Mouse (Mus musculus): Measurements from ENCODE around the gene Zfp60. TPM values are rescaled to one million over a fixed set of nuclear protein-coding genes. Genes with fewer than 3 reads are reported as not detected.
A peak's percentile ranks its signal among the peaks of the same experiment; 100 is the strongest.

Gene Zfp60
- total RNA-seq (2021), result 1 to 10 TPM; 8.2 to 8.9 TPM

GRCm38 (mm10) chr7:27731281-27731883 lies at the start of gene Zfp60:
TSS of gene Zfp60 (plus strand) at chr7:27731389.
- intact Hi-C loops (cut with DNase I), result loop anchor here (5.0 kb wide), 1 partner anchor 76 kb away; the partner anchor contains the start of gene Zfp626
- DNase-seq (ENCODE audit: low spot score), result peak; percentile 63

DNA sequence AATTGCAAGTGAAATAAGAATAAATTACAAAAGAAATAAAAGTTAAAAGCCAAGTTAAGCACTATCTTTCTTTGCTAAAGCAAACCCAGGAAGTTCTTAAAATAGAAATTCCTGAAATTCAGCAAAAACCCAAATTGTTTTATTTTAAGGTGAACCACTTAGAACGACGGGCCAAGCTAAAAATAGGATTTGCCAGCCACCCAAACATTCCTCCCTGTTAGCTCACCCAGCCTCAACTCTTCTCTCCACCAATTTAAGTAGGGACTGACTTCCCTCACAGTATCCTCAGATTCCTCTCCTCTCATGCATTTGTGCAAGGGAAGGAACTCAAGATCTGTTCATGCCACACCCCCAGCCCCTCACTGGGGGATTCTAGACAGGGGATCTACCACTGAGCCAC lies 48.0 kb upstream of the Zfp60 start:
- intact Hi-C loops (cut with DNase I), result no loop called here
- DNase-seq (ENCODE audit: low spot score), result no peak

DNA sequence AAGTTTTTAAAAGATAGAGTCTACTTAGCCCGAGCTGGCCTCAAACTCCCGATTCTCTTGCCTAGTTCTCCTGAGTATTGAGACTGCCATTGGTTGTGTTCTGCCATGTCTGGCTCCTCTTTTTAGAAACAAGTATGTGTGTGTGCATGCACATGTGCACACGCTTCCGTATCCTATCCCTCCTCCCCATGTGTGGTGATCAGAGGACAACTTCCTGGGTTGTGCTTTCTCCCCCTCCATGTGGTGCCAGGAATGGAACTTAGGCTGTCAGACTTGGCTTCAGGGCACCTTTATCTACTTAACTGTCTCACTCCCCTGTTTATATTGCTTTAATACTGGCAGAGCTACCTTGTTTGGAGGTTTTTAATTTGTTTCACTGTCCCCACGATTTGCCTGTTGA lies 46.0 kb upstream of the Zfp60 start:
- DNase-seq (ENCODE audit: low spot score), result no peak
- intact Hi-C loops (cut with DNase I), result loop anchor here (1.0 to 5.0 kb wide), 3 partner anchors 34 to 348 kb away; partner anchors contain the start of gene Ltbp4

DNA sequence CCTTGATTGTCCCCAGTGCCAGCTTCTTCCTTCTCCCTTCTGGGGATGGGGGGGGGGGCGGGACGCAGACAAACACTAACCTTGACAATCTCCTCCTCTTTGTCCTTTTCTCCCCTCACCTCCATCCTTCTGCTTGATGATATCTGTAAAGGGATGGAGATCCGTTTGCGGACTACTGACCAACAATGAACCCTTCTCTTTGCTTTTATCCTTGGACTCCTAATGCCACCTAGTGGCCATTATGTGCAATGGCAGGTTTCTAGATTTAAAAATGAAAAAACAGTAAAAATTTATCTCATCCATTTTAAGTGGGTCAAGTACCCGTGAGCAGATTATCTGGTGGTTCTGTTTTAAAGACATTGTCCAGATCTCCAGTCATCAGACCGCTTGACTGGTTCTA lies 45.5 kb upstream of the Zfp60 start:
- intact Hi-C loops (cut with DNase I), result loop anchor here (1.0 to 5.0 kb wide), 3 partner anchors 34 to 348 kb away; partner anchors contain the start of gene Ltbp4
- no peak for DNase-seq (ENCODE audit: low spot score)

DNA sequence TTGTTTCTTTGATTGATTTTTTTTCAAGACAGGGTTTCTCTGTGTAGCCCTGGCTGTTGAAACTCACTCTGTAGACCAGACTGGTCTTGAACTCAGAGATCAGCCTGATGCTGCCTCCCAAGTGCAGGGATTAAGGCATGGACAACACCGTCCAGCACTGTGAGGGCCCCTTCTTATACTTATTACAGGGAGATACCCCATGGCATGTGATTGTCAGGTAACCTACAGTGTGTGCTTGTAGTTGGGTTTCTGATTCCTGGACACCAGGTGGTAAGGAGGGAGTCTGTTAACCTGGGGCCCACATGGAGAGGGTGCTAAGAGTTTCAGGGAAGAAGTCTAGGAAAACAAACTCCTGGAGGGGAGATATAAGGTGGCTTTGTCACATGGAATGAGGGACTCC lies 44.1 kb upstream of the Zfp60 start:
- DNase-seq (ENCODE audit: low spot score), result no peak
- intact Hi-C loops (cut with DNase I), result loop anchor here (5.0 kb wide), 2 partner anchors 110 to 350 kb away; partner anchors contain the start of gene Ltbp4

DNA sequence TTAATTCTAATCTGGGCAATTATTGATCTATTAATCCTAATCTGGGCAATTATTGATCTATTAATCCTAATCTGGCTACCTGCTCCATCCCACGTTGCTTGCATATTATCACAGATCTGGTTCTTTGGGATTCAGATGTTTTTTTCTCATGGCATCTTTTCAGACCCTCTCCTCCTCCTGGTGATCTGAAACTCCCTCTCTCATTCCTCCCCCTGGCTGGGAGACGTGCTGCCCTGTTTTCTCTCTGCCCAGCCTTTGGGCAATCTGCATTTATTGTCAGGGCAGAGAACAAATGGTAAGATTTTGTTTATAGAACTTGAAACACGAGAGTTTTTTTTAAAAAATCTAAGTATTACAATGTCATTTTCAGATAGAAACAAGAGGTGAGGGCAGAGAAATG lies 43.4 kb upstream of the Zfp60 start:
- intact Hi-C loops (cut with DNase I), result loop anchor here (2.0 to 5.0 kb wide), 3 partner anchors 13 to 351 kb away; partner anchors contain the start of genes Ltbp4 and Map3k10
- DNase-seq (ENCODE audit: low spot score), result no peak

DNA sequence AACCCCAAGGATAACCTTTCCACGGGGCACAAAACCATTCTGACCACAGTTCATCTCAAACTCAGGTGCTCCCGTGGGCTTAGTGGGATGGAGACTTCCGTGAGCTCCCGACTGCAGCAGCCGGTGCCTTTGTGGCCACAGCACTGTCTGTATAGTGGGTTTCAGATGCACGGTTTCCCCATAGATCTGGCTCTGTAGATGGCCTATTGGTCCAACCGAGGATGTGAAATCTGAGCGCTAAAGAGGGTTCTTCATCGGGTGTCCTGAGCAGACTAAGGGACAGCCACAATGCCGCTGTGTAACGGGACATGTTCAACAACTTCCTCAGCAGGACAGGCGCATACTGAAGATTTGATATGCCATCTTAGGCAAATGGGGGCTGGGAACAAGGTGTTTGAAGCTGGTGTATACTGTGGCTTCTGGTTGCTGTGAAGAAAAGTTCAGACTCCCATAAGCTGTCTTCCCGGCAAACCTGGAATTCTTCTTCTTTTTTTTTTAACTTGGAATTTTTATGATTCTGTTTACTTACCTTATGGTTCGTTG lies 42.9 kb upstream of the Zfp60 start:
- no peak for DNase-seq (ENCODE audit: low spot score)
- intact Hi-C loops (cut with DNase I), result loop anchor here (2.0 to 5.0 kb wide), 3 partner anchors 14 to 351 kb away; partner anchors contain the start of genes Ltbp4 and Map3k10

GRCm38 (mm10) chr7:27688815-27689612 lies 42.2 kb upstream of the Zfp60 start, which contains the start of gene Zfp607b:
TSS of gene Zfp607b (plus strand) at chr7:27689340.
- DNase-seq (ENCODE audit: low spot score), result peak; percentile 91
- intact Hi-C loops (cut with DNase I), result loop anchor here (2.0 to 5.0 kb wide), 3 partner anchors 14 to 352 kb away; partner anchors contain the start of genes Ltbp4 and Map3k10

GRCm38 (mm10) chr7:27691076-27691475 lies 40.1 kb upstream of the Zfp60 start:
- DNase-seq (ENCODE audit: low spot score), result no peak
- intact Hi-C loops (cut with DNase I), result loop anchor here (1.0 kb wide), 2 partner anchors 34 to 39 kb away; no protein-coding TSS in a partner anchor

- intact Hi-C loops (cut with DNase I), result no loop called here
Observed at GRCm38 (mm10) chr7:27696711-27697110, 34.5 kb upstream of the Zfp60 start.

GRCm38 (mm10) chr7:27710402-27710801 lies 20.8 kb upstream of the Zfp60 start:
- DNase-seq (ENCODE audit: low spot score), result no peak
- intact Hi-C loops (cut with DNase I), result no loop called here

More at GRCm38 (mm10) chr7:27696711-27697110, 34.5 kb upstream of the Zfp60 start:
- DNase-seq (ENCODE audit: low spot score), result no peak

DNA sequence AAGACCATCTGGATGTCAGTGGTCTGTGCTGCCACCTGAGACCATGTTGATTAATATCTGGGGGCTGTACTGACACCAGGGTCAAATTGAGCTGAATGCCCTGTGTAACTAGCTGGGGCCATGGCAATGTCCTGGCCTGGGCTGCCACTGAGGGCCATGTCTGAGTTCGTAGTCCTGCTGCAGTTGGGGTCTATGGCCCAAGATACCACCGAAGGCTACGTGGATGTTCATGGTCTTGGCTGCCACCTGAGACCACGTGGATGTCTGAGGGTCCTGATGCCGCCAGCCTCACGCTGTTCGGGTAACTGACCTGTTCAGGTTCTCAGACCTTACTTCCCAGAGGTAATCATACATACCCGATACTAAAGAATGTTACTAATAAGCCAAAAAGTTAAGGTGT lies 9.2 kb upstream of the Zfp60 start:
- intact Hi-C loops (cut with DNase I), result no loop called here

DNA sequence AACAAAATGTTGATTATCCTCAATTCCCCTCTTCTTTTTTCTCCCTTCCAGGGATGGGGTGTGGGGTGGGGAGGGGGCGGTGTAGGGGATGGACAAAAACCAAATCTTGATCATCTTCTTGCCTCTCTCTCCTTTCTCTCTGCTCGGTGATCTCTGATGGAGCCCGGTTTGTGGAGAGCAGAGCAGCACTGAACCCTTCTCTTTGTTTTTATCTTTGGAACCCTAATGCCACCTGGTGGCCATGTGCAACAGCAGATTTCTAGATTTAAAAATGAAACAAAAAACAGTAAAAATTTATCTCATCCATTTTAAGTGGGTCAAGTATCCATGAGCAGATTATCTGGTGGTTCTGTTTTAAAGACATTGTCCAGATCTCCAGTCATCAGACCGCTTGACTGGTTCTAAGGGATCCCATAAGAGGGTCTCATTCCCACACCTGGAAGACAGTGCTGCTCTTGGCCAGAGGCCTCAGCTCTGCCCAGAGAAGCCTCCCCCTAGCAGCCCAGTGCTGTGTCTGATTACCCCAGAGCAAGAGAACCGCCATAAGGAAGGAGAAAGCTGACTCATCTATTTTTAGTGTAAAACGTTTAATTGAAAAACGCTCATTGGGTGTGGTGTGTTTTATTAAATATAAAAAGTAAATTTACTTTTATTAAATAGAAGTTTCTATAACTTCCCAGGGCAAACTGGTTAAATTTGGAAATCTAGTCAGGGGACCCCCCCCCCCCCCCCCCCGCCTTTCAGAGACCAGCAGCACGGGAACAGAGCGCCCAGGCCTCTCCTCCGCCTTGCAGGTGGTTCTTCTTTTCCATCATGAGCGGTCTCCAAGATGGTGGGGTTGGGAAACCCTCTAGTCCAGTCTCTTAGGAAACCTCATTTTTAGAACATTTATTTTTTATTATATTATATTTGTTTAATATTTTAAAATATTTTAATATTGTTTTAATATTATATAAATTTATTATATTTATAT lies 5.3 kb upstream of the Zfp60 start:
- intact Hi-C loops (cut with DNase I), result loop anchor here (1.0 to 2.0 kb wide), 3 partner anchors 35 to 207 kb away; no protein-coding TSS in a partner anchor
- DNase-seq (ENCODE audit: low spot score), result no peak

More for the DNA sequence above, 9.2 kb upstream of the Zfp60 start:
- no peak for DNase-seq (ENCODE audit: low spot score)

DNA sequence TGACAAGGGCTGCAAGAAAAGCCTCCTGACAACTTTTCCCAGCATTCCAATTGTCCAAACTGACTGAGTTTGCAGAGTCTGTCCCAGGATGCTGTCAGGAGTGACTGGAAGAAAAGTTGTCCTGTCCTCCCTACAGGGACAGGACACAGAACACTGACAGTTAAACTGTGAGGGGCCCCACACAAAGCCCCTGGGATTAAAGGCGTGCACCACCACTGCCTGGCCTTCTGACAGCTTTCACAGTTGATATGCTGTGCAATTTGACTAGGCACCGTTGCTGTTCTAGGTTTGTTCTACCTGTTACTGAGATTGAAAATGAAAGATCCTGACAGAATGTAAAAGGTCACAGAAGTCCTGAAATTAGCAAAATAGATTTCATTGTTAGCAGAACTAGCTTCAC lies 3.7 kb upstream of the Zfp60 start:
- intact Hi-C loops (cut with DNase I), result loop anchor here (2.0 kb wide), 1 partner anchor 205 kb away; no protein-coding TSS in a partner anchor

GRCm38 (mm10) chr7:27731946-27732345 lies 757 bp downstream of the Zfp60 start:
- intact Hi-C loops (cut with DNase I), result loop anchor here (5.0 kb wide), 1 partner anchor 75 kb away; the partner anchor contains the start of gene Zfp626
- DNase-seq (ENCODE audit: low spot score), result no peak

More for the DNA sequence above, 3.7 kb upstream of the Zfp60 start:
- no peak for DNase-seq (ENCODE audit: low spot score)

- intact Hi-C loops (cut with DNase I), result loop anchor here (5.0 kb wide), 1 partner anchor 75 kb away; the partner anchor contains the start of gene Zfp626
- DNase-seq (ENCODE audit: low spot score), result no peak
Observed at GRCm38 (mm10) chr7:27732508-27732907, 1.3 kb downstream of the Zfp60 start.

GRCm38 (mm10) chr7:27735457-27735856 lies 4.3 kb downstream of the Zfp60 start:
- intact Hi-C loops (cut with DNase I), result no loop called here
- DNase-seq (ENCODE audit: low spot score), result no peak

DNA sequence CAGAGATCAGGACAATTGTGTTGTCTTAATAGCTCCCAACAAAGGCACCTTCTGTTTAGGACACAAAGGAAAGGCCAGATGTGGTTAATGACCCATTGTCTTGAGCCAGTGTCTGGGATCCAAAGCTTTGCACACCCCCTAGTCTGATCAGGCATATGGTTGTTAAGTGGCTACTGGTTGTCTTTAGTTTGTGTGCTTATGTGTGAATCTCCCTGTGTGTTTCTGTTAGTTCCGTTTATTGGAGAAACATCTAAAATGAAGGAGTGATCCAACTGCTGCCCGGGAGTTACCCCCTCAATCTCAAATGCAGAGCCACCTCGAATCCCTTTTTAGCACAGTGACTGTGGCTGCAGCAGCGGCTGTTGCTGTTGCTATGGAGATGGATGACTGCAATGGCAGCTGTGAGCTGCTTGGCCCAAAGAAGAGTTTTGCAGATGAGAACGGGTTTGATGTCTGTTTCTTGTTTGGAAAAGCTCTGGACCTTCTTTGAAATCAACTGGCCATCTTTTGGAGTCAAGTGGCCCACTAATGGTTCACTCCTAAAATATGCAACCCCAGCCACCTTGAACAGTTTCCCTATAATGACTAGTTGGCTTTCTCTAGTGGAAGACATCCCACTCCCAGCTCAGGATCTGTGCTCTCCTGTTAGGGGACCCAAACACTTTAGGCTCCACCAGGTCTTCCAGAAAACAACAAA lies 25.3 kb downstream of the Zfp60 start:
- intact Hi-C loops (cut with DNase I), result no loop called here
- no peak for DNase-seq (ENCODE audit: low spot score)
